Mouse (Mus musculus): ENCODE measurements around the gene Gm29666. TPM values are rescaled to one million over a fixed set of nuclear protein-coding genes. Genes with fewer than 3 reads are reported as not detected.

Gene Gm29666
- polyA plus RNA-seq, 1 experiment from 2014 or later: 0.37 TPM

- DNase-seq (no peak), ATAC-seq (ENCODE audit: low read depth) (no peak)
Observed at GRCm38 (mm10) chr15:84944319-84944718, 24.5 kb upstream of the Gm29666 start.

DNA sequence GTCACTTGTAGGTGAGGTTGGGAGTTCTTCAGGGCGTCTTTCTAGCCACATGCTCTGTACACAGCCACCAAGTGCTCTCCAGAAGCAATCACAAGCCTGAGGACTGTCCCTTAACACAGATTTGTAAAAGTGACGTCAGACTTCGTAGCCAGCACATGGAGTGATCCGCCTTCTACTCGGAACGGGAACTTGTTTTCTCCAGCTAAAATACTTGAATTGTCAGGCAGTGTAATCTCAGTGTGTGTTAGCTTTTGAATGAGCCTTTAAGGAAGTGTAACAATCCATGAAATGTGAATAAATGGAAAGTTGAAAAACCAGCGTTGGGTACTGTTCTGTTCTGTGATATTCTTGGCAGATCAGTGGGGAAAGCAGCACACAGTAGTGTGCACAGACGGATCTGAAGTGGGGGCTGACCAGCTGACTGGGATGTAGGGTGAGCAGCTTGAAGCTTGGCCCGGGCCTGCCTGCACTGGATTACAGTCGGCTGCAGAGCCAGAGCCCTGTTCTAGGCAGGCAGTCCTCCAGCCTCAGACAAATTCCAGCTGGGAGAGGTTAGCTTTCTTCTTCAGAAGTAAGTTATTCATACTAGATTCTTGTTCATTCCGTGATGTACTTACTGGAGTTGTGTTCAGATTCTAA is 22.9 kb upstream of the Gm29666 start:
- ATAC-seq (ENCODE audit: low read depth): no peak
- Histone ChIP-seq H3K36me3 (peaks cover 56% of the 10 kb centered on the region), H3K4me2 (no peak overlapping the region), H3K27me3 (no peaks in the 10 kb centered on the region), H3K4me3 (replicated peaks) (no peak overlapping the region), H3K4me1 (replicated peaks) (no peaks in the 10 kb centered on the region), H3K27ac (no peak overlapping the region), H3K9me3 (replicated peaks) (no peaks in the 10 kb centered on the region), H3K9ac (no peak overlapping the region)
- 84% methylated on average over 11 of the region's 11 CpGs for WGBS (ENCODE audit: insufficient replicate concordance)
- DNase-seq: no peak

More at GRCm38 (mm10) chr15:84944319-84944718, 24.5 kb upstream of the Gm29666 start:
- WGBS (ENCODE audit: insufficient replicate concordance): 74% methylated on average over 5 of the region's 5 CpGs
- H3K27ac ChIP-seq: no peak overlapping the region
- H3K4me2 ChIP-seq: no peak overlapping the region
- H3K9me3 ChIP-seq (replicated peaks): no peaks in the 10 kb centered on the region
- no peak overlapping the region for H3K9ac ChIP-seq
- H3K4me1 ChIP-seq (replicated peaks): no peaks in the 10 kb centered on the region
- H3K27me3 ChIP-seq: no peaks in the 10 kb centered on the region
- peaks cover 41% of the 10 kb centered on the region for H3K36me3 ChIP-seq
- H3K4me3 ChIP-seq (replicated peaks): no peak overlapping the region

GRCm38 (mm10) chr15:84940102-84940501 is 20.3 kb upstream of the Gm29666 start:
- Histone ChIP-seq H3K9me3 (replicated peaks) (no peaks in the 10 kb centered on the region), H3K4me3 (replicated peaks) (no peak overlapping the region), H3K27me3 (no peaks in the 10 kb centered on the region), H3K36me3 (peaks cover 83% of the 10 kb centered on the region), H3K9ac (no peak overlapping the region), H3K4me2 (no peak overlapping the region), H3K27ac (no peak overlapping the region), H3K4me1 (replicated peaks) (no peaks in the 10 kb centered on the region)
- 73% methylated on average over 12 of the region's 12 CpGs for WGBS (ENCODE audit: insufficient replicate concordance)
- no peak for DNase-seq
- no peak for ATAC-seq (ENCODE audit: low read depth)

DNA sequence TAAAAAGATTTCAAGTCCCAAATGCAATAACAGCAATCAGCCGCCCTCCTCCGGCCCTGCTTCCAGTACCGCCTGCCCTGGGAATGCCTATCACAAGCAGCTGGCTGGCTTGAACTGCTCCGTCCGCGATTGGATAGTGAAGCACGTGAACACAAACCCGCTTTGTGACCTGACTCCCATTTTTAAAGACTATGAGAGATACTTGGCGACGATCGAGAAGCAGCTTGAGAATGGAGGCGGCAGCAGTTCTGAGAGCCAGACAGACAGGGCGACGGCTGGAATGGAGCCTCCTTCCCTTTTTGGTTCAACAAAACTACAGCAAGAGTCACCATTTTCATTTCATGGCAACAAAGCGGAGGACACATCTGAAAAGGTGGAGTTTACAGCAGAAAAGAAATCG is 15.1 kb upstream of the Gm29666 start:
- H3K4me2 ChIP-seq: no peak overlapping the region
- DNase-seq: no peak
- H3K36me3 ChIP-seq: peaks cover 100% of the 10 kb centered on the region
- no peak overlapping the region for H3K27ac ChIP-seq
- no peaks in the 10 kb centered on the region for H3K27me3 ChIP-seq
- no peak for ATAC-seq (ENCODE audit: low read depth)
- H3K4me3 ChIP-seq (replicated peaks): no peak overlapping the region
- H3K4me1 ChIP-seq (replicated peaks): peaks cover 13% of the 10 kb centered on the region; the same call in 1 of the 2 replicates
- WGBS (ENCODE audit: insufficient replicate concordance): 91% methylated on average over 16 of the region's 16 CpGs
- H3K9me3 ChIP-seq (replicated peaks): no peaks in the 10 kb centered on the region
- H3K9ac ChIP-seq: no peak overlapping the region

DNA sequence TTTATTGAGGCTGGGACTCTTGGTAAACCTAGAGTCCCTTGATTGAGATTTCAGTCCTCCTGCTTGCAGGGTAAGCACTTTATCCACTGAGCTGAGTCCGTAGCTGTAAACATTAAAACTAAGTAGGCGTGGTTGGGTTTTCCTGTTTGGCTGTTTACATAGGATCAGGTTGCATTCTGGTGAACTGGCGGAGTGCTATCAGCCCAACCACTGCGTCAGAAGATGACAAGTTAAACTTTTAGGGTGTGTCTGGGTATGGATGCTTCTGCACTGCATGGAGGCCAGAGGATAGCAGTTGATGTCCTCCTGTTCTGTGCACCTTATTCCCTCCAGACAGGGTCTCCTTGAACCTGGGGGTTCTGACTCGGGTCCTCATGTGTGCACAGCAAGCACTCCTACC is 12.5 kb upstream of the Gm29666 start:
- 64% methylated on average over 5 of the region's 5 CpGs for WGBS (ENCODE audit: insufficient replicate concordance)
- H3K27ac ChIP-seq: peak overlapping the region; percentile 43; the same call in 1 of the 2 replicates
- no peak overlapping the region for H3K4me2 ChIP-seq
- no peak overlapping the region for H3K9ac ChIP-seq
- peaks cover 13% of the 10 kb centered on the region; the same call in 1 of the 2 replicates for H3K4me1 ChIP-seq (replicated peaks)
- DNase-seq (no peak), ATAC-seq (ENCODE audit: low read depth) (peak; percentile 73)
- no peaks in the 10 kb centered on the region for H3K27me3 ChIP-seq
- peaks cover 100% of the 10 kb centered on the region for H3K36me3 ChIP-seq
- no peak overlapping the region for H3K4me3 ChIP-seq (replicated peaks)
- H3K9me3 ChIP-seq (replicated peaks): no peaks in the 10 kb centered on the region

DNA sequence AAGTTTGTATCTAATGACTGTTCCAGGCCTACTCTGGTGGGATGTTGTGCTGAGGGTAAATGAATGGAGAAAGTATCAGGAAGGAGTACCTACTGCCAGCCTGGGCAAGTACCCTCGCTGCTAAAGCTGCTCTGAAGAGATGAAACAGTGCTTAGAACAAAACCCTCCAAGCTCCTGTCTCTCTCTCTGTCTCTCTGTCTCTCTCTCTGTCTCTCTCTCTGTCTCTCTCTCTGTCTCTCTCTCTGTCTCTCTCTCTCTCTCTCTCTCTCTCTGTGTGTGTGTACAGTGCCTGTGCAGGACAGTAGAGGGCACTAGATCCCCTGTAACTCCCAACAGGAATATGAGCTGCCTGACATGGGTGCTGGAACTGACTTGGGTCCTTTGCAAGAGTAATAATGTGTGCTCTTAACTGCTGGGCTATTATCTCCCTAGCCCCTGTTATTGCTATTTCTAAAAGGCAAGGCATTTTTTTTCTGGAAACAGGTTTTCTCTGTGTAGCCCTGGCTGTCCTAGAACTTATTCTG is 5.7 kb upstream of the Gm29666 start:
- Histone ChIP-seq H3K27me3 (no peaks in the 10 kb centered on the region), H3K36me3 (peaks cover 43% of the 10 kb centered on the region), H3K4me2 (peak overlapping the region; percentile 85), H3K9me3 (replicated peaks) (no peaks in the 10 kb centered on the region), H3K4me3 (replicated peaks) (peak overlapping the region; percentile 95), H3K27ac (peak overlapping the region; percentile 42; the same call in 1 of the 2 replicates), H3K9ac (peak overlapping the region; percentile 41), H3K4me1 (replicated peaks) (peaks cover 36% of the 10 kb centered on the region)
- WGBS (ENCODE audit: insufficient replicate concordance): 75% methylated on average over 1 of the region's 1 CpGs
- ATAC-seq (ENCODE audit: low read depth): no peak
- DNase-seq: peak; percentile 21

DNA sequence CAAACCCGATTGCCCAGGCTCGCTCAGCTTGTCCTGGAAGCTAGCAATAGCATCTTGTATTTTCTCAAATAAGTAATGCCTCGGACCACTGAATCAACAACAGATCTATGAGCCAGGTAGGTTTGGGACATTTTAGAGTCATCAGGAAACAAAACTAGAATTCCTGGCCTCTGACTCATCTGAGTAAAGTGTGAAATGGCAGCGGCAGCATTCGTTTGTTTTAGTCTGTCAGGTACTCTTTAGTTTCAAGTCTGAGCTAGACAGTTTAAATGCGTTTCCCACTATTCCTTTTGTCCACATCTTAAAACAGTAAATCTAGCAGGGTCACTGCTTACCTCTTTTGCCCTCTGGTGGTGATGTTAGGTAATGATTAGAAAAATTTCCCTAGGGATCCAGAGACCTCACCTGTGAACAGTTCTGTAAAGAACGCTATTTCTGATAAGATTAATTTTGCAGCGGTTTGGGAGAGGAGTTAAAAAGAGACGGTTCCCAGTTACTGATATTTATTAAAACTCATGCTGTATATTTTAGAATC is 5.0 kb upstream of the Gm29666 start:
- H3K9ac ChIP-seq: peak overlapping the region; percentile 99
- H3K36me3 ChIP-seq: peaks cover 36% of the 10 kb centered on the region

GRCm38 (mm10) chr15:84923508-84924181 is 3.8 kb upstream of the Gm29666 start:
- H3K36me3 ChIP-seq: peaks cover 29% of the 10 kb centered on the region
- peak overlapping the region; percentile 85 for H3K4me2 ChIP-seq
- H3K4me1 ChIP-seq (replicated peaks): peaks cover 36% of the 10 kb centered on the region
- H3K9me3 ChIP-seq (replicated peaks): no peaks in the 10 kb centered on the region
- ATAC-seq (ENCODE audit: low read depth) (peak; percentile 82), DNase-seq (peak; percentile 71)
- H3K4me3 ChIP-seq (replicated peaks): peak overlapping the region; percentile 95
- peak overlapping the region; percentile 99 for H3K9ac ChIP-seq
- no peaks in the 10 kb centered on the region for H3K27me3 ChIP-seq
- H3K27ac ChIP-seq: peak overlapping the region; percentile 98
- under 1% methylated on average over 68 of the region's 68 CpGs for WGBS (ENCODE audit: insufficient replicate concordance)

More for the DNA sequence above, 5.0 kb upstream of the Gm29666 start:
- peak overlapping the region; percentile 98 for H3K27ac ChIP-seq
- 9% methylated on average over 9 of the region's 9 CpGs for WGBS (ENCODE audit: insufficient replicate concordance)
- H3K27me3 ChIP-seq: no peaks in the 10 kb centered on the region
- ATAC-seq (ENCODE audit: low read depth) (no peak), DNase-seq (peak; percentile 13)
- peak overlapping the region; percentile 85 for H3K4me2 ChIP-seq
- peaks cover 36% of the 10 kb centered on the region for H3K4me1 ChIP-seq (replicated peaks)
- H3K9me3 ChIP-seq (replicated peaks): no peaks in the 10 kb centered on the region
- H3K4me3 ChIP-seq (replicated peaks): peak overlapping the region; percentile 95

- peak; percentile 89 for ATAC-seq (ENCODE audit: low read depth)
- under 1% methylated on average over 60 of the region's 60 CpGs for WGBS (ENCODE audit: insufficient replicate concordance)
- peak within 1 kb of the TSS; percentile 98 for H3K27ac ChIP-seq
- H3K9me3 ChIP-seq (replicated peaks): no peaks in the 10 kb centered on the region
- H3K4me1 ChIP-seq (replicated peaks): peaks cover 36% of the 10 kb centered on the region
- H3K27me3 ChIP-seq: no peaks in the 10 kb centered on the region
- H3K9ac ChIP-seq: peak within 1 kb of the TSS; percentile 99
- H3K36me3 ChIP-seq: peaks cover 25% of the 10 kb centered on the region
- H3K4me2 ChIP-seq: peak within 1 kb of the TSS; percentile 89
- H3K4me3 ChIP-seq (replicated peaks): peak within 1 kb of the TSS; percentile 95
- DNase-seq: peak; percentile 100
Observed at GRCm38 (mm10) chr15:84922884-84923507, 3.2 kb upstream of the Gm29666 start, which contains the start of gene Nup50. Nup50 (plus strand) TSS chr15:84923411.

DNA sequence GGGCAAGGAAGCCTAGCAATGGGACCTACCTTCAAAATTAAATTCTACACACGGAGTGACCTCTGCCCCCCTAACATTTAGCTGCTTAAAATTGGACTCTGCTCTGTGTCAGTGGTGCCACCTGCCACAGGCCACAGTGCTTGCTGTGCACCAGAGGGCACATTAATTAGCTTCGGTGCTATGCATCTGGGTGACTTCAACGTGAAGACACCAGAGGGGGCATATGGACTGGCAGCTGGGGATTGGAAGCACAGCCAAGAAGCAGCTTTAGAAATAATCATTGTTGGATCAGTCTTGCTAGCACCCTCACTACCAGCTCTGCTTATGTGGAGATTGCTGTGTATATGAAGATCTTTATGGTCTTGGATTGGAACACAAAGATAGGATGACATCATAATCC is 6.6 kb downstream of the Gm29666 start:
- H3K36me3 ChIP-seq: peaks cover 37% of the 10 kb centered on the region
- H3K9ac ChIP-seq: no peak overlapping the region
- H3K27me3 ChIP-seq: no peaks in the 10 kb centered on the region
- H3K4me3 ChIP-seq (replicated peaks): no peak overlapping the region
- no peak for DNase-seq
- 83% methylated on average over 3 of the region's 3 CpGs for WGBS (ENCODE audit: insufficient replicate concordance)
- H3K9me3 ChIP-seq (replicated peaks): peaks cover 3% of the 10 kb centered on the region; the same call in 1 of the 2 replicates
- no peak overlapping the region for H3K4me2 ChIP-seq
- no peak overlapping the region for H3K27ac ChIP-seq
- ATAC-seq (ENCODE audit: low read depth): no peak
- no peaks in the 10 kb centered on the region for H3K4me1 ChIP-seq (replicated peaks)

DNA sequence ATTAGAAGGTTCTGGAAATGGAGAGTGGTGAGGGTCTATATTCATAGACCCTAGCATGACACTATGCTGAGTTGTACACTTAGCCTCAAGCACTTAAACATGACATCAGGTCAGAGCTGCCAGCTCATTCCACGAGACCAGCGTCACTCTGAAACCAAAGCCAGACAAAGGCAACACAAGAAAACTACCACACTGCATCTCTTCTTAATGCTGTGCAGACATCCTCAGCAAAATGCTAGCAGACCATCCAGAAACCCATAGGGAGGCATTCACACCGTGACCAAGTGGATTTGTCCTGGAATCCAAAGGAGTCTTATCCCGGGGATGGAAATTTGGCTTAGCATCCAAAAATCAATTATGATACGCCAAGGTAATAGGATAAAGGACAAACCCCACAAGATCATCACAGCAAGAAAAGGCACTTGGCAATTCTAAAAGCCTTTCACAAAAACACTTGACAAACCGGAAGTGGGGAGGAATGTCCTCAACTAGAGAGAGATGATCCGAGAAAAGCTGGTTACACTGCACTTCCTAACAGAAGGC is 15.9 kb downstream of the Gm29666 start:
- H3K27ac ChIP-seq: no peak overlapping the region
- H3K4me1 ChIP-seq (replicated peaks): no peaks in the 10 kb centered on the region
- WGBS (ENCODE audit: insufficient replicate concordance): 66% methylated on average over 7 of the region's 7 CpGs
- no peaks in the 10 kb centered on the region for H3K36me3 ChIP-seq
- H3K9me3 ChIP-seq (replicated peaks): no peaks in the 10 kb centered on the region
- no peak for ATAC-seq (ENCODE audit: low read depth)
- no peak overlapping the region for H3K4me2 ChIP-seq
- no peak overlapping the region for H3K9ac ChIP-seq
- no peaks in the 10 kb centered on the region for H3K27me3 ChIP-seq
- no peak overlapping the region for H3K4me3 ChIP-seq (replicated peaks)
- no peak for DNase-seq

Measured in liver, embryonic 13.5 days (tissue).